In genomic region chr4:152007481-152008147, GRCm38 (mm10) we compare ENCODE assay signal across 8 mouse cellular contexts. TPM values are rescaled to one million over a fixed set of nuclear protein-coding genes. Genes with fewer than 3 reads are reported as not detected.
A peak's percentile ranks its signal among the peaks of the same experiment; 100 is the strongest.
DNase-seq lines count a peak whose midpoint lies in the region; ATAC-seq and TF ChIP-seq lines count a peak whose summit lies in the region.

No protein-coding gene starts in this region.

- H3K9ac ChIP-seq in intestine, embryonic 14.5 days (ENCODE audit: low read length): peak overlapping the region; percentile 66; the same call in 1 of the 2 replicates

- DNase-seq in forebrain, embryonic 10.5 days (ENCODE audit: extremely low spot score, low spot score): no peak
- DNase-seq in intestine, embryonic 14.5 days (ENCODE audit: low spot score): peak; percentile 69
- peak; percentile 44 for DNase-seq in lung, adult 2 months
- peak; percentile 42 for DNase-seq in telencephalon, adult 2 months (ENCODE audit: low read depth, low spot score)
- no peak for DNase-seq in left cerebral cortex, adult 11 months (ENCODE audit: low spot score)
- no peak for DNase-seq in layer of hippocampus, adult 8-10 months (ENCODE audit: low spot score in 2 of 2)

- WGBS in forebrain, embryonic 10.5 days: 2% methylated on average over 8 of the region's 8 CpGs
- 6% methylated on average over 8 of the region's 8 CpGs for WGBS in intestine, embryonic 14.5 days
- 11% methylated on average over 8 of the region's 8 CpGs for WGBS in lung, adult 2 months

- H3K27me3 ChIP-seq in megakaryocyte, embryonic 14.5 days (replicated peaks): peaks cover 3% of the 10 kb centered on the region
- H3K27me3 ChIP-seq in forebrain, embryonic 10.5 days (ENCODE audit: poor library complexity, severe bottlenecking): peaks cover 33% of the 10 kb centered on the region
- H3K27me3 ChIP-seq in intestine, embryonic 14.5 days (replicated peaks; ENCODE audit: control insufficient read depth, insufficient read depth, low read length): no peaks in the 10 kb centered on the region

- H3K9me3 ChIP-seq in megakaryocyte, embryonic 14.5 days: no peaks in the 10 kb centered on the region
- no peaks in the 10 kb centered on the region for H3K9me3 ChIP-seq in forebrain, embryonic 10.5 days
- H3K9me3 ChIP-seq in intestine, embryonic 14.5 days (ENCODE audit: control insufficient read depth, low read length): no peaks in the 10 kb centered on the region

- peak overlapping the region; percentile 90 for H3K4me2 ChIP-seq in intestine, embryonic 14.5 days (ENCODE audit: low read length)

- peak overlapping the region; percentile 88; the same call in 1 of the 2 replicates for H3K27ac ChIP-seq in forebrain, embryonic 10.5 days
- peak overlapping the region; percentile 85 for H3K27ac ChIP-seq in intestine, embryonic 14.5 days (ENCODE audit: low read depth)

- no peak for TF ChIP-seq CTCF in lung, adult 2 months (IDR thresholded peaks at IDR 0.05; ENCODE audit: insufficient read depth, low read length)

- peaks cover 20% of the 10 kb centered on the region for H3K36me3 ChIP-seq in megakaryocyte, embryonic 14.5 days (replicated peaks; ENCODE audit: low read length)
- peaks cover 11% of the 10 kb centered on the region for H3K36me3 ChIP-seq in forebrain, embryonic 10.5 days (replicated peaks)
- 0 out of 2 replicates have a peak, but pooled peaks cover 7% of the 10 kb centered on the region for H3K36me3 ChIP-seq in intestine, embryonic 14.5 days (ENCODE audit: control insufficient read depth, insufficient read depth, low read length)

- no peak for ATAC-seq in megakaryocyte, adult 5-6 weeks (ENCODE audit: poor library complexity, severe bottlenecking)
- ATAC-seq in intestine, embryonic 14.5 days (replicated peaks; ENCODE audit: low FRiP score, low TSS enrichment, low read depth): 0 out of 2 replicates have a peak, but pooled peaks have one; percentile 20

- peak overlapping the region; percentile 94 for H3K4me3 ChIP-seq in megakaryocyte, embryonic 14.5 days (replicated peaks)
- peak overlapping the region; percentile 89 for H3K4me3 ChIP-seq in forebrain, embryonic 10.5 days
- peak overlapping the region; percentile 82 for H3K4me3 ChIP-seq in intestine, embryonic 14.5 days (ENCODE audit: low read depth, low read length)
- peak overlapping the region; percentile 68 for H3K4me3 ChIP-seq in lung, adult 2 months (replicated peaks; ENCODE audit: extremely low read depth, low read depth, low read length)

- peak; percentile 32; the same call in 1 of the 2 replicates for TF ChIP-seq POLR2A in lung, adult 2 months (IDR thresholded peaks at IDR 0.05; ENCODE audit: borderline replicate concordance, extremely low read depth, low read depth, low read length)

- peaks cover 64% of the 10 kb centered on the region for H3K4me1 ChIP-seq in megakaryocyte, embryonic 14.5 days
- peaks cover 64% of the 10 kb centered on the region for H3K4me1 ChIP-seq in forebrain, embryonic 10.5 days
- H3K4me1 ChIP-seq in intestine, embryonic 14.5 days (replicated peaks; ENCODE audit: control insufficient read depth, insufficient read depth, low read length): peaks cover 33% of the 10 kb centered on the region
- peaks cover 18% of the 10 kb centered on the region for H3K4me1 ChIP-seq in lung, adult 2 months (ENCODE audit: control insufficient read depth, insufficient read depth, low read length)

RNA-seq across cellular contexts. Expression of gene Klhl21, which starts 1.0 kb away (rescaled TPM):
- polyA plus RNA-seq in megakaryocyte, embryonic 14.5 days (2012; ENCODE audit: insufficient read depth, low replicate concordance): 4.4 and 7.1 TPM in 2 replicates
- 2.6 and 3.8 TPM in 2 replicates for total RNA-seq in megakaryocyte, adult 5-6 weeks (2015)
- 3.1 and 4.1 TPM in 2 replicates for total RNA-seq in megakaryocyte, adult 5-6 weeks (2017)
- 8.1 and 8.3 TPM in 2 replicates for polyA plus RNA-seq in forebrain, embryonic 10.5 days (2016; fragmentation: Nextera tagmentation; extraction: Ambion mirVana)
- polyA plus RNA-seq in intestine, embryonic 14.5 days (2014; fragmentation: Nextera tagmentation; extraction: Ambion mirVana): 5.9 and 6.1 TPM in 2 replicates
- 43.6 and 48.6 TPM in 2 replicates for polyA plus RNA-seq in lung, adult 2 months (2012; rRNA removed)
- 10 to 100 TPM; 19.3 to 24.2 (median 22.0) TPM for total RNA-seq in layer of hippocampus, adult 8-10 months (2022)

RNA-seq across cellular contexts. Expression of gene Phf13, which starts 11.6 kb away (rescaled TPM):
- 3.9 and 7.9 TPM in 2 replicates for polyA plus RNA-seq in megakaryocyte, embryonic 14.5 days (2012; ENCODE audit: insufficient read depth, low replicate concordance)
- total RNA-seq in megakaryocyte, adult 5-6 weeks (2015): 3.9 and 5.6 TPM in 2 replicates
- 4.0 and 4.5 TPM in 2 replicates for total RNA-seq in megakaryocyte, adult 5-6 weeks (2017)
- 24.1 and 26.1 TPM in 2 replicates for polyA plus RNA-seq in forebrain, embryonic 10.5 days (2016; fragmentation: Nextera tagmentation; extraction: Ambion mirVana)
- polyA plus RNA-seq in intestine, embryonic 14.5 days (2014; fragmentation: Nextera tagmentation; extraction: Ambion mirVana): 23.1 and 24.5 TPM in 2 replicates
- 8.9 TPM in 2 replicates for polyA plus RNA-seq in lung, adult 2 months (2012; rRNA removed)
- total RNA-seq in layer of hippocampus, adult 8-10 months (2022): 10 to 100 TPM; 11.2 to 17.0 (median 13.4) TPM

RNA-seq across cellular contexts. Expression of gene Thap3, which starts 18.8 kb away (rescaled TPM):
- 27.3 and 48.0 TPM in 2 replicates for polyA plus RNA-seq in megakaryocyte, embryonic 14.5 days (2012; ENCODE audit: insufficient read depth, low replicate concordance)
- total RNA-seq in megakaryocyte, adult 5-6 weeks (2015): 9.6 and 11.2 TPM in 2 replicates
- 10.3 and 12.9 TPM in 2 replicates for total RNA-seq in megakaryocyte, adult 5-6 weeks (2017)
- polyA plus RNA-seq in forebrain, embryonic 10.5 days (2016; fragmentation: Nextera tagmentation; extraction: Ambion mirVana): 34.9 and 35.7 TPM in 2 replicates
- polyA plus RNA-seq in intestine, embryonic 14.5 days (2014; fragmentation: Nextera tagmentation; extraction: Ambion mirVana): 29.8 and 34.0 TPM in 2 replicates
- polyA plus RNA-seq in lung, adult 2 months (2012; rRNA removed): 64.2 and 72.5 TPM in 2 replicates
- total RNA-seq in layer of hippocampus, adult 8-10 months (2022): 10 to 100 TPM; 22.0 to 32.0 (median 30.5) TPM

RNA-seq across cellular contexts. Expression of gene Zbtb48, which starts 19.9 kb away (rescaled TPM):
- 3.8 and 4.3 TPM in 2 replicates for polyA plus RNA-seq in megakaryocyte, embryonic 14.5 days (2012; ENCODE audit: insufficient read depth, low replicate concordance)
- total RNA-seq in megakaryocyte, adult 5-6 weeks (2015): 6.9 and 8.1 TPM in 2 replicates
- 3.8 and 8.9 TPM in 2 replicates for total RNA-seq in megakaryocyte, adult 5-6 weeks (2017)
- 24.1 and 24.4 TPM in 2 replicates for polyA plus RNA-seq in forebrain, embryonic 10.5 days (2016; fragmentation: Nextera tagmentation; extraction: Ambion mirVana)
- polyA plus RNA-seq in intestine, embryonic 14.5 days (2014; fragmentation: Nextera tagmentation; extraction: Ambion mirVana): 16.3 and 28.0 TPM in 2 replicates
- polyA plus RNA-seq in lung, adult 2 months (2012; rRNA removed): 15.9 and 21.6 TPM in 2 replicates
- 10 to 100 TPM; 13.8 to 17.6 (median 15.8) TPM for total RNA-seq in layer of hippocampus, adult 8-10 months (2022)

RNA-seq across cellular contexts. Expression of gene Tas1r1, which starts 30.8 kb away (rescaled TPM):
- 0.34 TPM in 1 of 2 replicates, not detected in the other for polyA plus RNA-seq in megakaryocyte, embryonic 14.5 days (2012; ENCODE audit: insufficient read depth, low replicate concordance)
- total RNA-seq in megakaryocyte, adult 5-6 weeks (2015): 0.11 and 0.16 TPM in 2 replicates
- not detected in 2 replicates for total RNA-seq in megakaryocyte, adult 5-6 weeks (2017)
- polyA plus RNA-seq in forebrain, embryonic 10.5 days (2016; fragmentation: Nextera tagmentation; extraction: Ambion mirVana): 0.48 and 0.79 TPM in 2 replicates
- 0.14 and 0.17 TPM in 2 replicates for polyA plus RNA-seq in intestine, embryonic 14.5 days (2014; fragmentation: Nextera tagmentation; extraction: Ambion mirVana)
- 0.08 TPM in 1 of 2 replicates, not detected in the other for polyA plus RNA-seq in lung, adult 2 months (2012; rRNA removed)
- 1 to 10 TPM in 1 of 4 experiments, under 1 TPM in 3; 0.72 to 1.1 (median 0.77) TPM for total RNA-seq in layer of hippocampus, adult 8-10 months (2022)

Comparison
In these comparisons a context has a peak if more than half of its experiments do, and no peak if none do; other contexts are left out.
1. DNase-seq: peak in intestine, embryonic 14.5 days (single experiment), lung, adult 2 months (single experiment) and telencephalon, adult 2 months (single experiment); none in forebrain, embryonic 10.5 days (single experiment), left cerebral cortex, adult 11 months (single experiment) and layer of hippocampus, adult 8-10 months (0 of 2).
2. Peak in every context shown above with its lines, with median percentiles within 50 percentile points of each other: H3K4me3 ChIP-seq.